Mouse (Mus musculus): ENCODE results near the gene Sdccag8. TPM values are rescaled to one million over a fixed set of nuclear protein-coding genes. Genes with fewer than 3 reads are reported as not detected.

Sdccag8 gene
- polyA plus RNA-seq, 1 experiment from 2014 or later = 12.1 TPM

DNA sequence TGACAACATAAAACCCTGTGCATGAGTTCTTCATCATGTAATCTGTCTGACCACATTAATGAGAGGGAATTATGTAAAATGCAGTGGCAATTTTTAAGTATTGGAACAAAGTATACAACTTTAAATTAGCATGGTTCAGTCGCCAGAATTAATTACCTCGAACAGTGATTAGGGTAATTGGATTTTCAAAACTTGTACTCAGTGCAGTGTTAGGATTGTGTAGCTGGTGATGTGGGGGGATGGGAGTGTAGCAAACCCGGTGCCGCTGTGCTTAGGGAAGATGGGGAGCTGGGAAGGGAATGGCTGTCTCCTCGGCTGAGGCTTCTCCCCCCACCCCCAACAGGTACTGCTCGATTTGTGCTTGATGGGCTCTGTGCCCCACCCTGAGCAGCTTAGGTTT is 188.5 kb downstream of the Sdccag8 start:
- Histone ChIP-seq H3K27me3 (ENCODE audit: control insufficient read depth, insufficient read depth, low read length) (no peaks in the 10 kb centered on the region), H3K9ac (ENCODE audit: low read length) (no peak overlapping the region), H3K36me3 (ENCODE audit: control insufficient read depth, insufficient read depth, low read length) (no peaks in the 10 kb centered on the region), H3K4me3 (ENCODE audit: control insufficient read depth in 1 of 2, insufficient read depth in 1 of 2, low read depth in 1 of 2, low read length in 2 of 2) (no peak overlapping the region), H3K9me3 (ENCODE audit: control insufficient read depth, low read length) (no peaks in the 10 kb centered on the region), H3K27ac (replicated peaks in 1 of 2; ENCODE audit: control insufficient read depth in 1 of 2, insufficient read depth in 1 of 2, low read depth in 2 of 2, low read length in 2 of 2) (no peak overlapping the region), H3K4me1 (ENCODE audit: control insufficient read depth in 2 of 2, insufficient read depth in 2 of 2, low read length in 2 of 2) (no peaks in the 10 kb centered on the region; a peak in 2 of 4 replicates), H3K4me2 (ENCODE audit: low read length) (no peak overlapping the region)
- ATAC-seq (ENCODE audit: insufficient number of reproducible peaks, insufficient read depth, low FRiP score, low read depth) = no peak
- 73% methylated on average over 6 of the region's 6 CpGs for WGBS

DNA sequence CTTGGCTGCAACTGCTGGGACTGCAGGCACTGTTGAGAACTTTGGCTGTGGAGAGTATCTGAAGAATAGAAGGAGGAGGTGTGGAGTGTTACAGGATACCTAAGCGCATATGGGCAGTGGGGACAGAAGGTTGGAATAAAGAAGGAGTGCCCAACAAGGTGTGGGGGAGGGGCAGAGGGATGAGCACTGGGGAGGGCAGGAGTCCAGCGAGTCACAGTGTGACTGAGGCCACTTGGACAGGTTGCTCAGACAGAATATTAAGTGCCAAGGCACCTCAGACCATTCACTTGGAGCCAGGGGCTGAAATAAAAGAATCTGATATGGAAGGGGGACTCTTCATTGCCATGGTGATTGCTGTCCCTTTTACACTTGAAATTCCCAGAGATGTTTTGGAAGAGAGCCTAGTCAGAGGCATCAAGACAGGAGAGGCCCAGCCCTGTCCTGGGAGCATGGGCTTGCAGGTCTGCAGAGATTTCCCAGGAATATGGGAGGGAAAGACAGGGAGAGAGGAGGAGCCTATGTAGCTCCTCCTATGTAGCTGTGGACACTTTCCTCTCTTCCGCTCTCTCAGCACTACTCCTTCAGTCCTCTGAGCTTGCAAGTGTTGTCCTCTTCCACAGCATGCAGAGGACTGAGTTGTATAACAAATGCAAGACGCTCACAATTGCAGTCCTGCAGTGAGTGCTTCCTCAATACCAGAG is 189.7 kb downstream of the Sdccag8 start:
- WGBS = 66% methylated on average over 4 of the region's 4 CpGs

DNA sequence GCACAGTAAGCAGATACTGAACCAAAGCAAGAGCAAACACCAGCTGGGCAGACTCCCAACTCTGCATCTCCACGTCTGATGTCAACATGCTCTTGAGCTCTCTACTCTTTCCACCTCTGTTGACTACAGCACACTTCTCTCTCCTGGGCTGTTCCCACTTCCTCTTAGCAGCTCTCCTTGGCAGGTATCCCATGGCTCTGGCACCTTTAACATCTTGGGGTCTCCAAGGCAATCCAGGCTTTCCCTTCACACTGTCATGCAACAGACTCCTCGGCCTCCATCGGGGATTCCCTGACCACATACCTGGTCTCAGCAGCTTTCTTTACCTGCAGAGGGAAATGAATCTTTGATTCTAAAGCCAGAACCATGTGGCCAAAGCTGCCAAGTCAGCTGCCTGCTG is 192.9 kb downstream of the Sdccag8 start:
- 79% methylated on average over 3 of the region's 3 CpGs for WGBS
- Histone ChIP-seq H3K4me3 (ENCODE audit: control insufficient read depth in 1 of 2, insufficient read depth in 1 of 2, low read depth in 1 of 2, low read length in 2 of 2) (no peak overlapping the region), H3K27ac (replicated peaks in 1 of 2; ENCODE audit: control insufficient read depth in 1 of 2, insufficient read depth in 1 of 2, low read depth in 2 of 2, low read length in 2 of 2) (no peak overlapping the region), H3K27me3 (ENCODE audit: control insufficient read depth, insufficient read depth, low read length) (no peaks in the 10 kb centered on the region), H3K4me1 (ENCODE audit: control insufficient read depth in 2 of 2, insufficient read depth in 2 of 2, low read length in 2 of 2) (peaks cover 7 to 8% of the 10 kb centered on the region in 2 experiments), H3K9me3 (ENCODE audit: control insufficient read depth, low read length) (no peaks in the 10 kb centered on the region), H3K36me3 (ENCODE audit: control insufficient read depth, insufficient read depth, low read length) (no peaks in the 10 kb centered on the region), H3K4me2 (ENCODE audit: low read length) (no peak overlapping the region), H3K9ac (ENCODE audit: low read length) (no peak overlapping the region)
- no peak for ATAC-seq (ENCODE audit: insufficient number of reproducible peaks, insufficient read depth, low FRiP score, low read depth)

More for the DNA sequence above, 189.7 kb downstream of the Sdccag8 start:
- Histone ChIP-seq H3K4me2 (ENCODE audit: low read length) (no peak overlapping the region), H3K36me3 (ENCODE audit: control insufficient read depth, insufficient read depth, low read length) (no peaks in the 10 kb centered on the region), H3K9ac (ENCODE audit: low read length) (no peak overlapping the region), H3K9me3 (ENCODE audit: control insufficient read depth, low read length) (no peaks in the 10 kb centered on the region), H3K27ac (replicated peaks in 1 of 2; ENCODE audit: control insufficient read depth in 1 of 2, insufficient read depth in 1 of 2, low read depth in 2 of 2, low read length in 2 of 2) (no peak overlapping the region), H3K4me3 (ENCODE audit: control insufficient read depth in 1 of 2, insufficient read depth in 1 of 2, low read depth in 1 of 2, low read length in 2 of 2) (no peak overlapping the region), H3K27me3 (ENCODE audit: control insufficient read depth, insufficient read depth, low read length) (no peaks in the 10 kb centered on the region), H3K4me1 (ENCODE audit: control insufficient read depth in 2 of 2, insufficient read depth in 2 of 2, low read length in 2 of 2) (peaks cover 0 to 3% of the 10 kb centered on the region in 2 experiments; a peak in 1 of 4 replicates)
- no peak for ATAC-seq (ENCODE audit: insufficient number of reproducible peaks, insufficient read depth, low FRiP score, low read depth)

DNA sequence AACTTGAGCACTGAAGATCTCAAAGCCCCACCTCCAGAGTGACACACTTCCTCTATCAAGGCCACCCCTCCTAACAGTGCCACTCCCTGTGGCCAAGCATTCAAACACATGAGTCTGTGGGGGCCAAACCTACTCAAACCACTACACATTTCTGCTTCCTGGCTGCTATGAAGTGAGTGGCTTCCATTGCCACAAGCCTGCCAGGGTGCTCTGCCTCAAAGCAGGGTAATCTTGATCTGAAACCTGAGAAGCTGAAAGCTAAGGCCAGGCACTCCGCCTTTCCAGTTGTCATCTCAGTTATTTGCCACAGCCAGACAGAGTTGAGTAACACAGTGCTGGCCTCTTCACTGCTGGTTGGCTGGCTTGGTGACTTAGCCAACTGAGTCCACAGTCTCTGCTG is 194.3 kb downstream of the Sdccag8 start:
- Histone ChIP-seq H3K36me3 (ENCODE audit: control insufficient read depth, insufficient read depth, low read length) (no peaks in the 10 kb centered on the region), H3K4me1 (ENCODE audit: control insufficient read depth in 2 of 2, insufficient read depth in 2 of 2, low read length in 2 of 2) (peaks cover 7 to 8% of the 10 kb centered on the region in 2 experiments), H3K27ac (replicated peaks in 1 of 2; ENCODE audit: control insufficient read depth in 1 of 2, insufficient read depth in 1 of 2, low read depth in 2 of 2, low read length in 2 of 2) (no peak overlapping the region), H3K9ac (ENCODE audit: low read length) (no peak overlapping the region), H3K27me3 (ENCODE audit: control insufficient read depth, insufficient read depth, low read length) (no peaks in the 10 kb centered on the region), H3K4me3 (ENCODE audit: control insufficient read depth in 1 of 2, insufficient read depth in 1 of 2, low read depth in 1 of 2, low read length in 2 of 2) (no peak overlapping the region), H3K4me2 (ENCODE audit: low read length) (no peak overlapping the region), H3K9me3 (ENCODE audit: control insufficient read depth, low read length) (no peaks in the 10 kb centered on the region)
- 60% methylated on average over 1 of the region's 1 CpGs for WGBS
- ATAC-seq (ENCODE audit: insufficient number of reproducible peaks, insufficient read depth, low FRiP score, low read depth) = no peak

DNA sequence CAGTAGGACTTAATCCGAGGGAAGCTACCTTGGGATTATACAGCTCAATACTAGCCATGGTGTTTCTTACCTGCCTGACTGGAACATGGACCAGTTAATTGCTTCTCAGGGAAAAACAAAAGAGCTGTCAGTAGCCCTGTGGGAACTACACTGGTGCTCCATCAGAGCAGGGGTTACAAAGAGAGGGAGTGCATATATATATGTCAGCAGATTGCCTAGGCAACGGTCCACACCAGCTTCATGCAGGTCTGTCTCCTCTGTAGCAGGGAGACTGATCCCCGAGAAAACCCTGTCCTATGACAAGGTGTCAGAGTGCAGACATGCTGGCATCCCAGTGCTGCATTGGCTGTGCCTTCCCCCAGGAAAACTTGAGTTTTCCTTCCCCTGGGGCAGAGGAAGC is 195.6 kb downstream of the Sdccag8 start:
- no peak overlapping the region for H3K27ac ChIP-seq (replicated peaks in 1 of 2; ENCODE audit: control insufficient read depth in 1 of 2, insufficient read depth in 1 of 2, low read depth in 2 of 2, low read length in 2 of 2)
- H3K4me3 ChIP-seq (ENCODE audit: control insufficient read depth in 1 of 2, insufficient read depth in 1 of 2, low read depth in 1 of 2, low read length in 2 of 2) = no peak overlapping the region
- H3K36me3 ChIP-seq (ENCODE audit: control insufficient read depth, insufficient read depth, low read length) = no peaks in the 10 kb centered on the region
- no peak overlapping the region for H3K4me2 ChIP-seq (ENCODE audit: low read length)
- 54% methylated on average over 3 of the region's 3 CpGs for WGBS
- H3K27me3 ChIP-seq (ENCODE audit: control insufficient read depth, insufficient read depth, low read length) = no peaks in the 10 kb centered on the region
- no peaks in the 10 kb centered on the region for H3K9me3 ChIP-seq (ENCODE audit: control insufficient read depth, low read length)
- H3K4me1 ChIP-seq (ENCODE audit: control insufficient read depth in 2 of 2, insufficient read depth in 2 of 2, low read length in 2 of 2) = peaks cover 16 to 19% of the 10 kb centered on the region in 2 experiments
- no peak for ATAC-seq (ENCODE audit: insufficient number of reproducible peaks, insufficient read depth, low FRiP score, low read depth)
- H3K9ac ChIP-seq (ENCODE audit: low read length) = no peak overlapping the region

DNA sequence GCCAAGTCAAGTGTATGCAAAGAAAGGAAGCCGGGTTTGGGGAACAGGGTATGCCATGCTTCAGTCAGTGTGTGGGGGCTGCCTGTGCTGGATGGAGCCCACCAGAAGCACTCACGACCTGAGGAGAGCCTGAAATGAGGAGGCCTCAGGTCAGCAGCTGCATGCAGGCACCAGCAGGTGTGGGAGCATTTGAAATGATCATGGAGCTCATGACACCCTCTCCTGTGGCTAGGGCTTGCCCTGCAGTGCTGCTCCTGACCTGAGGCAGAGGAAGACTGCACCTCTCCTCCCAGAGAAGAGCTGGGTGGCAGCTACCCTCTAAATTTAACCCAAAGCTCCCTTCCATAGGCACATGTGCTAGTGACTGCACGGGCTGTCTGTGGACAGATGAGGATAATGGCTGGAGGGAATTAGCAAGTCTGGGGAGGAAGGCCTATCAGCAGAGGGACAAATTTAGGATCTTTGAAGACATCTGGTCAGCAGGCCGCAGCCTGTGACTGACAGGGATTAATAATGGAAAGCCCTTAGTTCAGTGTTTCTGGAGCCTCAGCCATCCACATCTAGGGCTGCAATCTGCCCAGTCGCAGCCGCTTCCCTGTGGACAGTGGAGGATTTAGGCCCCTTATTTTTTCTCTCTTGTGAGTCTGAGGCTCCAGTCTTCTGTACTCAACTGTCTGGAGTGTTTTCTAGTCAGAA is 196.3 kb downstream of the Sdccag8 start:
- Histone ChIP-seq H3K27me3 (ENCODE audit: control insufficient read depth, insufficient read depth, low read length) (no peaks in the 10 kb centered on the region), H3K4me3 (ENCODE audit: control insufficient read depth in 1 of 2, insufficient read depth in 1 of 2, low read depth in 1 of 2, low read length in 2 of 2) (no peak overlapping the region), H3K4me1 (ENCODE audit: control insufficient read depth in 2 of 2, insufficient read depth in 2 of 2, low read length in 2 of 2) (peaks cover 18 to 25% of the 10 kb centered on the region in 2 experiments), H3K36me3 (ENCODE audit: control insufficient read depth, insufficient read depth, low read length) (no peaks in the 10 kb centered on the region), H3K27ac (replicated peaks in 1 of 2; ENCODE audit: control insufficient read depth in 1 of 2, insufficient read depth in 1 of 2, low read depth in 2 of 2, low read length in 2 of 2) (no peak overlapping the region), H3K9ac (ENCODE audit: low read length) (no peak overlapping the region), H3K4me2 (ENCODE audit: low read length) (no peak overlapping the region), H3K9me3 (ENCODE audit: control insufficient read depth, low read length) (no peaks in the 10 kb centered on the region)
- WGBS = 47% methylated on average over 6 of the region's 6 CpGs
- ATAC-seq (ENCODE audit: insufficient number of reproducible peaks, insufficient read depth, low FRiP score, low read depth) = no peak

DNA sequence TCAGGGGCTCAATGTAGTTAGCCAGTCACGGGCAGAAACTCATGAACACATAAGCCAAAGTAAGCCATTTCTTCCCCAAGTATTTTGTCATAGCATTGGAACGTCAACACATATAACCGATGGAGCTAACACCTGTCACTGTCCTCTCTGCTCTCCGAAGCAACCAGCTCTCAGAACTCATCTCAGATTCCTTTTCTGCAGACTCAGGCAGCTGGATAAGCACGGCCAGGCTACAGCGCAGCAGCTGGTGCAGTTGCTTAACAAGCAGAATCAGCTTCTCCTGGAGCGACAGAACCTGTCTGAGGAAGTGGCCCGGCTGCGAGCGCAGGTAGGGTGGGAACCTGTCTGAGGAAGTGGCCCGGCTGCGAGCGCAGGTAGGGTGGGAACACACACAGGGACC is 197.2 kb downstream of the Sdccag8 start:
- Histone ChIP-seq H3K4me2 (ENCODE audit: low read length) (no peak overlapping the region), H3K9me3 (ENCODE audit: control insufficient read depth, low read length) (no peaks in the 10 kb centered on the region), H3K4me3 (ENCODE audit: control insufficient read depth in 1 of 2, insufficient read depth in 1 of 2, low read depth in 1 of 2, low read length in 2 of 2) (no peak overlapping the region), H3K27ac (replicated peaks in 1 of 2; ENCODE audit: control insufficient read depth in 1 of 2, insufficient read depth in 1 of 2, low read depth in 2 of 2, low read length in 2 of 2) (no peak overlapping the region), H3K36me3 (ENCODE audit: control insufficient read depth, insufficient read depth, low read length) (no peaks in the 10 kb centered on the region), H3K27me3 (ENCODE audit: control insufficient read depth, insufficient read depth, low read length) (no peaks in the 10 kb centered on the region), H3K9ac (ENCODE audit: low read length) (no peak overlapping the region), H3K4me1 (ENCODE audit: control insufficient read depth in 2 of 2, insufficient read depth in 2 of 2, low read length in 2 of 2) (peaks cover 18 to 25% of the 10 kb centered on the region in 2 experiments)
- WGBS = 81% methylated on average over 13 of the region's 13 CpGs
- ATAC-seq (ENCODE audit: insufficient number of reproducible peaks, insufficient read depth, low FRiP score, low read depth) = no peak
